Mouse (Mus musculus): ENCODE measurements around the gene Fam174b.

The Fam174b gene

DNA sequence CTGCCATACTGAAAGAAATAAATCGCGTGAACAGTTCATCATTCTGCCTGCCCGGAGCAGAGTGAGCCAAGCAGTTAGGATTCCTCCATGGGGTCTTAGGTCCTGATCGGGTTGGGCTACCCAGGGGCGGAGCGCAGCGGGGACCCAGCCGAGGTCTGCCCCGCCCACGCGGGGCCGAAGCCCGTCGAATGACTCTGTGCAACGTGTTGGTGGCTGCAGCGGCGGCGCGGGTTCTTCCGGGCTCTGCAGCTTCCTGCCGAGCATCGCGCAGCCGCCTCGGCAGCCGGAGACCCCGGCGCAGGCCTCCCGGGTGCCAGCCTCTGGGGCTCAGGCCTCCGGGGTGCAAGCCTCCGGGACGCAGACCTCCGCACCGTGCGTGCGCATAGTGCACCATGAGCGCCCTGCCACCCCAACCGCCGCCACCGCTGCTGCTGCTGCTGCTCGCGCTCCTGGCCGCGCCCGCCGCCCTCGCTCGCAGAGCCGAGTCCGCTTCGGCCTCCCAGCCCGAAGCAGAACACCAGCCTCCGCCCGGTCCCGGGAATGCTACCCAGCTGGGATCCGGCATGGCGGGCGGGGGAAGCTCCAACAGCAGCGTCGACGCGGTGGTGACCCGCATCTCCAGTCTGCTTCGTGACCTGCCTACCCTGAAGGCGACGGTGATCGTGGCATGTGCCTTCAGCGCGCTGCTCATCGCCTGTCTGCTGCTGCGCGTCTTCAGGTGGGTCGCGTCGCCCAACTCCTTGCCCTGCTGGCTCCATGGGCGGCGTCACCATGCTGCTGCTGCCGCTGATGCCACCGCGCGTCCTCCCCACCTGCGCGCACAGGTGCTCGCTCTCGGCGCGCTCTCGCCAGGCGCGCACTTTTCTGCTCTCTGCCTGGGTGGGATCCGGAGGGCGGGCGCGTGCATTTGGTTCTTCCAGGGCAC is at the start of gene Fam174b:
Gene Fam174b (plus strand): TSS at position 192 of the 925 bp plus-strand sequence.
- in situ Hi-C loops (cut with MboI; ENCODE audit: unreplicated experiment in 2 of 2): no loop called here

DNA sequence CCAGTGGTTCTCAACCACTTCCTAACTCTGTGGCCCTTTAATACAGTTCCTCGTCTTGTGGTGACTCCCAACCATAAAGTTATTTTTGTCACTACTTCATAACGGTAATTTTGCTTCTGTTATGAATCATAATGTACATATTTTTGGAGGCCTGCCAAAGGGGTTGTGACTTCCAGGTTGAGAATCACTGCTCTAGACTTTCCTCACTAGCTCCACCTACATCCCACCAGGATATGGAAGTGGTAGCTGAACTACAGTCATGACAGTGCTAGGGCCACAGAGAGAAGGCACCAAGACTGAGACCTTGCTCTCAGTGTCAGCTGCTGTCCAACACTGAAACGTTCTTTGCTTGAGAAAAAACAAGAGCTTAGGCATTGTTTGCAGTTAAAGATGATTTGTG is 43.0 kb upstream of the Fam174b start:
- in situ Hi-C loops (cut with MboI; ENCODE audit: unreplicated experiment in 2 of 2): no loop called here

DNA sequence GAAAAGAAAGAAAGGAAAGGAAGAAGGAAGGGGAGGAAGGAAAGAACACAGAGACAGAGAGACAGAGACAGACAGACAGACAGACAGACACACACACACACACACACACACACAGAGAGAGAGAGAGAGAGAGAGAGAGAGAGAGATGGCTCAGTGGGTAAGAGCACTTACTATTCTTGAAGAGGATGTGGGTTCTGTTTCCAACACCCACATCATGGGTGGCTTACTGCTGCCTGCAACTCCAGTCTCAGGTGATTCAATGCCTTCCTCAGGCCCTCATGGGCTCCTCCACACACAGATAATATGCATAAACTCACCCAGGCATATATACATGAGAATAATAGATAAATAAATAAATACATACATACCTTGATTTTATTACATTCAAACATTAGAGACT is 35.8 kb upstream of the Fam174b start:
- in situ Hi-C loops (cut with MboI; ENCODE audit: unreplicated experiment in 2 of 2): no loop called here

DNA sequence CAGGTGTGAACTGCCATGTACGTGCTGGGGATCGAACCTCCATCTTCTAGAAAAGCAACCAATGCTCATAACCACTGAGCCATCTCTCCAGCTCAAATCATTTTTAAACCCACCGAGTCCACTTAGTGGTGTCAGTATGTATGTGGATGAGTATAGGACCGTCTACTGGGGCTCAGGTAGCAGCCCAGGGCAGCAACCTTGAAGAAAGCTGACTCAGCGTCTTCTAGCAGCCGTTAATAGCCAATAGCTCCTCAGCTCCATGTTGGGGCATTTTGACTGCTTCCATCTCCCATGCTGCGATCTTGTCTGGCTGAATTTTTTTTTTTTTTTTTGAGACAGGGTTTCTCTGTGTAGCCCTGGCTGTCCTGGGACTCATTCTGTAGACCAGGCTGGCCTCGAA is 26.6 kb upstream of the Fam174b start:
- in situ Hi-C loops (cut with MboI; ENCODE audit: unreplicated experiment in 2 of 2): no loop called here

DNA sequence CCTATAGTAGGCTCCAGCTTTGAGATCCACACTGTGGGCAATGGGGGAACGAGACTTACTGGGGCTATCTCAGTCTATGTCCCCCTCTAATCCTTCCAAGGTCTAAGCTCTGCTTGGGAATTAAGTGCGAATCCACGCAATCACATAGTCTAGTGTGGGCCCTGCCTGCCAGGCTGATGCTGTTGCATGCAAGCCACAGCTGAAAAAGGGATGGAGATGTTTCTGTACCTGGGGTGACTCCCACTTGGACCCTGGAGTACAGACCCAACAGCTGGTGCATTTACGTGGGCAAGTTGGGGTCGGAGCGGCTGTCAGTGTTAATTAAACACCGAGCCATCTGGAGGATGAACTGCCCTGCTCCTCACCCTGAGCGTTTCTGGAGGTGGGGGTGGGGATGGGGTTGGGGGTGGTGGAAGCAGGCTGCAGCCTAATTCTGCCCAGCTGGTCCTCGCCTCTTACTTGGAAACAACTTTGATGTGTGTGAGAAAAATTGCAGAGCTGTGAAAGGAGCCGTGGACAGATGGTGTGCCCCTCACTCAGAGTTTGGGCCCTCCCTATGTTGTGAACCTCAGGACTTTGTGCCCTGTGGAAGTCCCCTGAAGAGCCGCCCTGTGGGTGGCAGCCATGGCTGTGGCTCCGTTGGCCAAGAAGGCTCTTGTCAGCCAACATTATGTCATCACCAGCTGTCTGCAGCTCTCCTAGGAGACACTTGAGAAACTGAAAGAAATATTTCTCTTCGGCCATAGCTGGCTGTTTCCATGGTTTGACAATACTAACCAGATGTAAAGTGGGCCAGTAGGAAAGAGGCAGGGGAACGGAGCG is 24.0 kb upstream of the Fam174b start:
- in situ Hi-C loops (cut with MboI; ENCODE audit: unreplicated experiment in 2 of 2): no loop called here

DNA sequence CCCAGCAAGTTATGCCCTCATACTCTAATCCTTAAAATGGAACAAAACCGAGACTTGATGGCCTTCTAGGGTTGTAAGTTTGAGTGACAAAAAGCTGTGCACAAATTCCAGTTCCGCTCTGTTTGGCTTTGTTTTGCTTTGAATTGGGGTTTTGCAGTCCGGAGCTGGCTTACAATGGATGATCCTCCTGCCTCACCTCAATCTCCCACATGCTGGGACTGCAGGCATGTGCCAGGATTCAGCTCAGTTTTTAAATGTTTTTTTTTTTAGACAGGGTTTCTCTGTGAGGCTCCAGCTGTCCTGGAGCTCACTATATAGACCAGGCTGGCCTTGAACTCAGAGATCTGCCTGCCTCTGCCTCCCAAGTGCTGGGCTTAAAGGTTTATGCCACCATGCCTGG is 23.3 kb upstream of the Fam174b start:
- in situ Hi-C loops (cut with MboI; ENCODE audit: unreplicated experiment in 2 of 2): no loop called here

DNA sequence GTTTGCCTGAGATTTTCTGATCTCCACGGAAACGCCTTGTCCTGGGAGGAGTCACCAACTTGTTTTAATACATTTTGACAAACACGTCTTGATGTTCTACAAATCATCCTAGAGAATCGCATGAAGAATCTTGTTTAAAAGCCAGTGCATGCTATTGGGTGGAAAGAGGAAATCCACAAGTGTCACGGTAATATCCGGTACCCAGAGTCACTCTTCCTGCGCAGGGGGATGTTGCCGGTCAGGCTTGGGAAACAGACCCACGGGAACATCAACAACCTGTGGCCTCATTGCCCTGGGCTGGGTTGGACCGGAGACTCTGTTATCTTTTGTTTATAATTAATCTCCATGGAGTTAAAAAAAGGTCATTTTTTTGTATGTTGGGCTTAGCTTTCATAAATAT is 22.1 kb upstream of the Fam174b start:
- in situ Hi-C loops (cut with MboI; ENCODE audit: unreplicated experiment in 2 of 2): no loop called here

DNA sequence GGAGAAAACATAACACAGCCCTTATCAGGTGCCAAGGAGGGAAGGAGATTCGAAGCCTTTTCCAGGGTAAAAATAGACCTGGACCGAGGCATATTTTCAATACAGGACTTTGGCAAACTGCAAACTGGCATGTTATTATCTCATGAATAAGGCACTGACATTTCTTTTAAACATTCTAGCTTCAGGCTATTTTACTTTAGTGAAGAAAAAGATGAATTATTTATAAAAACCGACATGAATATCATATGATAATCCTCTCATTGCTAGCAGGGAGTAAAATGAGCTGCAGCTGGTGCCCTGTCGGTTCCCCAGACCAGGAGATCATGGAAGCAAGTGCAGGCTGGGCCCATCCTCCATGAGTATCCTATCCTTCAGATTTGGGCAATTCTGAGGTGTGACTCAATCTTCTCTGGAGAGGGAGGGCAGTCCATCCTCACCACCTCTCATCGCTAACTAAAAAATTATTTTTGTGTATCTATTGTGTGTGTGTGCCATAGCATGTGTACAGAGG is 21.6 kb upstream of the Fam174b start:
- in situ Hi-C loops (cut with MboI; ENCODE audit: unreplicated experiment in 2 of 2): no loop called here

DNA sequence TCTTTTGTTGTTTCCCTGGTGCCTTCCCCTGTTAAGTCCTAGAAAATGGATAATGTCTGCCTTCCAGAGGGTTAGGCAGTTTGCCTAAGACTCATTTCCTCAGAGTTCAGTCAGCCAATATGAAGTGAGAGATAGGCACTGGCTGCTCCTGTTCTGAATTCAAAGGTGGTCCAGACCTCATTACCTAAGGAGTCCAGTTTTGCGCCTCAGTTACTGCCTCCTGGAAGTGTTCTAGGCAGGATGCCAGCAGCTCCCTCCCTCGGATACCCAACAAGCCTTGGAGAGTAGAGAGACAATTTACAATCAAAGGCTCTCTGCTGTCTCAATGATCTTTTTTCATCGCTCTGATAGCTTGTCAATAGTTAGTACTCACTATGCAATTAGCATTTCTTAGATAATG is 19.1 kb upstream of the Fam174b start:
- in situ Hi-C loops (cut with MboI; ENCODE audit: unreplicated experiment in 2 of 2): no loop called here

DNA sequence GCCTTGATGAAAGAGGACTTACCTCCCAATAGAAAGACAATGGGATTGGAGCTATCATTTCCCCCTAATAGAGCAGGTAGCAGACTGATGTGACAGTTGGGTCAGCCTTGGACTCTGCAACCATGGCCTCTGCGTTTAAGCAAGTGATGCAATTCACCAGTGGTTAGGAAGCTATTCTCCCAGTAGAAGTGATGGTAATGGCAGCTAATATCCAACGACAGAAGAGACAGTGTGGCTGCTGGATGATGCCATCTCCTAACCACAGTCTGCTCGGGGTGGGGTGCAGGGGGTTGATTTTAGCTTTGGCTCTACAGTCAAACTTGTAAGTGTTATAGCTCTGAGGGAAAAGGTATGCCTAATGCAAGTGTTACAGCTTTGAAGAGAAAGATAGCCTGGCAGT is 18.3 kb upstream of the Fam174b start:
- in situ Hi-C loops (cut with MboI; ENCODE audit: unreplicated experiment in 2 of 2): no loop called here

DNA sequence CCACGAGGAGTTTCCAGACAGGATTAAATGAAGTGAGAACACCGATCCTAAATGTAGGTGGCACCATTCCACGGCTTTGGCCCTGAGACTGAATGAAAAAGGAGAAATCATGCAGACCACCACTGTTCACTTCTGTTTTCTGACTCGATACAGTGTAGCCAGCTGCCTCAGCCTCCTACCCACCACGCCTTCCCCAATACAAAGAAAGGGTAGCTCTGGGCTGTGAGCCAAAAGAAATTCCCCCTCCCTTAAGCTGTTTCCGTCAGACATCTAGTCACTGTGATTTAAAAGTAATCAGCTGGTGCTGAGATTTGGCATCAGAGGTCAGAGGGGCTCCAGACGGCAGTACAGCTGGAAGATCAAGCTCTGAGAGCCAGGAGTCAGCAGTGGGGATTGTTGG is 10.2 kb upstream of the Fam174b start:
- in situ Hi-C loops (cut with MboI; ENCODE audit: unreplicated experiment in 2 of 2): no loop called here

DNA sequence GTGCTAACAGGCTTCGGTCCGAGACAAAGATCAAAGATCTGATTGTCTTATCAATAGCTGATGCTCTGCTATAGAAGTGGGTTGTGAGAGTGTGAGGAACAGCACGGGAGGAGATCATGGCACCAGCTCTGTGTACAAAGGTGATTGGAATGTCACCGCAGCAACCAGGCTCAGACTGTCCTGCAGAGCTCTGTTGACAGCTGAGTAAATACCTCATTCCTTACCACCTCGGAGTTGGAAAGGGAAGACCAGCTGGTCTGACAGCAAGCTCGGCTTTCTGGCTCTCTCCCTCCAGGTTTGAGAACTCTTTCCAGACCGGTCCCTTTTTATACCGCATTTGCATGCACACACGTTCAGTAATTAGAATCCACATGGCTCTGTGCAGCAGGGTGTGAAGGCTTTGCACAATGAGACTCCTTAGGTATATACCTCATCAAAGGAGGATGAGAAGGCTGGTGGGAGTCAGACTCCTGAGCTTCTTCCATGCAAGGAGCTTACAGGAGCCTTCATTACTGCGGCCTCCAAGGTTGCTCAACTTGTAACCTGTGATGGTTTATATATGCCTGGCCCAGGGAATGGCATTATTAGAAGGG is 9.6 kb upstream of the Fam174b start:
- in situ Hi-C loops (cut with MboI; ENCODE audit: unreplicated experiment in 2 of 2): no loop called here

DNA sequence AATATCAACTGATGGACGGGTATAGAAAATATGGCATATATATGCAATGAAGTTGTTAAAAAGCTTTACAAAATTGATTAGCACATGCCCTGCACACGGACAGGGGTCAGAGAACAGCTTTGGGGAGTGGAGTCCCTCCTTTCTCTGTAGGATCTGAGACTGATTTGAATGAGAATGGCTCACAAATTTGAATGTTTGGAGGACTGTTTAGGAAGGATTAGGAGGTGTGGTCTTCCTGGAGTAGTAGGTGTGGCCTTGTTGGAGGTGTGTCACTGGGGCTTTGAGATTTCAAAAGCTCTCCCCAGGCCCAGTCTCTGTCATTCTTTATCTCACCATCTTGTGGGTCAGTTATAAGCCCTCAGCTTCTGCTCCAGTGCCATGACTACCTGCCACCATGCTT is 4.1 kb upstream of the Fam174b start:
- in situ Hi-C loops (cut with MboI; ENCODE audit: unreplicated experiment in 2 of 2): no loop called here

DNA sequence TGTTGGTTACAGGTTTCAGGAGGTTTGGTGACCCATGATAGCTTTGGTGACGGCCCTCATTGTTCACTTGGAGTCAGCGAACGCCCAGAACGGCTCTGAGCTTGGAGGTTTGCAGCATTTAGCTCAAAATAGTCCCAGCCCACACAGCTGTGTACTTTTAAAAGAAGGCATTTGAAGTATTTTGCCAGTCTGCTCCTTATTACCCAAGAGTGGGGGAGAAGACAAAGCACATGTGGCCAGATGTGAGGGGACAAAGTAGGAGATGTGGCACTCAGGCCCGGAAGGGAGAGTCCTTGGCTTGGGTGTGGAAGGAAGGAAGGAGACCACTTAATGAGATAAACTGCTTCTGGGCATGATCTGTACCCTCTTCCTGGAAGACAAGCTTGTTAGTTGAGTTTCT is 1.3 kb downstream of the Fam174b start:
- in situ Hi-C loops (cut with MboI; ENCODE audit: unreplicated experiment in 2 of 2): no loop called here

DNA sequence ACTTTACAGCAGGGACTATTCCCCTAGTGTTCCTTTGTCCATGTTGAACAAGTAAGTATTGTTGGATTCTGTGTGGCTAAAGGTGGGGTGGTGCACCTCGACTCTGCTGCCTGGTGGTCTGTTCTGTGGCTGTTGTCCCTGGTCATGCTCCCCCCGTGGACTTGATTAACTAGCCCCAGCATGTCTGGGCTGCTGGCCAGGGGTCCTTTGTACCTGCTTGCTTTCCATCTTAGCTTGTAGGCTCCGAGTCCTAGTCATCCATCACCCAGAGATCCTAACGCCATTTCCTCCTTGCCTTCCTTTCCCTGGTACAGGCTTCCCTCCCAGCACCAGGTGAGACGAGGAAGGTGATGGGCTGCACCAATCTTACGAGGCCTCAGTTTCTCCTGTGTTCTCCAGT is 1.7 kb downstream of the Fam174b start:
- in situ Hi-C loops (cut with MboI; ENCODE audit: unreplicated experiment in 2 of 2): no loop called here

DNA sequence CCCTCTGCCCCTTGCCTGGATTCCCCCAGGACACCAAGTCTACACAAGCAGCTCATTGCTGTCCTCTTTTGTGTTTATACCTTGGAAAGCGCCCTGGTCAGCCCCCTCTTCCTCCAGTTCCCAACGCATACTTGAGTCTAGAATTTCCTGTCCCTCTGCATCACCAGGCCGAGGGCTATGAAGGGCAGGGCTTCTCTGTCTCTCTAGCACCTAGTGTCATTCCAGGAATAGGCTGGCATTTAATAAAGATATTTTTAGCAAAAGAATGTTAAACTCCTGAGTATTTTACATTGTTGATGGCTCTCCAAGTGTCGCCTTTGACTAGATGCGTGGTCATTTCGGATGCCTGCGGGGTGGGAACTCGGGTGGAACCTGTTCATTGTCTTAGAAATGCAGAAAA is 3.0 kb downstream of the Fam174b start:
- in situ Hi-C loops (cut with MboI; ENCODE audit: unreplicated experiment in 2 of 2): no loop called here

DNA sequence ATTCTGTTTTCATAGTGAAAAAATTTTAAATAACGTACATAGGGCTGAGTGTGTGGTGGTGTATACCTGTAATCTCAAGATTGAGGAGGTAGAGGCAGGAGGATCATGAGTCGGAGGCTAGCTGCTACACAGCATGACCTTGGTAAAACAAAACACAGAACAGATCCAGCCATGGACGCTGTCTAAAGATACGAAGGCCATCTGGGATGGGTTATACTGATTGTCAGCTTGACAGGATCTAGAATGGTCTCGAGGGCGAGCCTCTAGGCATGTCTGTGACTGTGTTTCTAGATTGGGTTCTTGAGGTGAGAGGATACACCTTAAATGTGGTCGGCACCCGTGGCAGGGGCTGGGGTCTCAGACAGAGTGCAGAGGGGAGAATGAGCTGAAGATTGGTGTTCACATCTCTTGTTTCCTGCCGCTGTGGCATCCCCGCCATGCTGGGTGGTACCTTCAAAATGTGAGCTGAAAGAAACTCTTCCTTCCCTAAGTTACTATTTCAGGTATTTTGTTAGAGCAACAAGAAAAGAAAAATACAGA is 3.8 kb downstream of the Fam174b start:
- in situ Hi-C loops (cut with MboI; ENCODE audit: unreplicated experiment in 2 of 2): no loop called here

DNA sequence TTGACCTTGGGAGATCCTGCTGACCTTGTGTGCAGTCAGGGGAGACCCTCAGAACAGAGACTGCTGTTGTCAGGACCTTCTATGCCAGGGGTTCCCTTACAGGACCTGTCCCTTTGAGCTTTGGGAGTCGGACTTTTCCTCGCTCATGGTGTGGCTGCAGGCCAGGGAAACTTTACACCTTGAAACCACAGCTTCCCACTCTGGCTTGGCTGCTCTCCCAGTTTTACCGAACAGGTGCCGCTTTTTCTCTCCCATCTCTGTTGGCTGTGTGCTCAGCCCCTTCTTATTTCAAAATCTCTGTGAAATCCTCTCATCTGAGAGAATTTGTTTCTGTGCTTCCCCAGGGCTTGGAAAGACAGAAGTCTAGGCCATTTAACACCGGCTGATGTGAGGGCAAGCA is 5.8 kb downstream of the Fam174b start:
- in situ Hi-C loops (cut with MboI; ENCODE audit: unreplicated experiment in 2 of 2): no loop called here

DNA sequence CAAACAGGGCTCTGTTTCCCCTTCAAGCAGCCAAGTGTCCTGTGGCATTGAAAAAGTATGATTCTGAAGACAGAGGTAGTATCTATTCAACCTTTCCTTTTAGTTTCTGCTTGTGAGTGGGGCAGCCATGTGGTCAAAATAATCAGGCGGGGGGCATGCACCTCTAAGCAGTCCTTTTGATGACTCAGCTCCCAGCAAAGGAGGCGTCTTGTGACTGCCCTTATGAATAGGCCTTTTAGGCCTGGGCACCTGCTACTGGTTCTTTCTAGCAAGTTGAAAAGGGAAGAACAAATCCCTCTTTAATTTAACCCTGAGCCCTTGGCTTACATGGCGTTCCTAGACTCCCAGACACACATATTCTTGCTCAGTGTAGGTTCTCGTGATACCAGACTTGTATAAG is 6.7 kb downstream of the Fam174b start:
- in situ Hi-C loops (cut with MboI; ENCODE audit: unreplicated experiment in 2 of 2): no loop called here

DNA sequence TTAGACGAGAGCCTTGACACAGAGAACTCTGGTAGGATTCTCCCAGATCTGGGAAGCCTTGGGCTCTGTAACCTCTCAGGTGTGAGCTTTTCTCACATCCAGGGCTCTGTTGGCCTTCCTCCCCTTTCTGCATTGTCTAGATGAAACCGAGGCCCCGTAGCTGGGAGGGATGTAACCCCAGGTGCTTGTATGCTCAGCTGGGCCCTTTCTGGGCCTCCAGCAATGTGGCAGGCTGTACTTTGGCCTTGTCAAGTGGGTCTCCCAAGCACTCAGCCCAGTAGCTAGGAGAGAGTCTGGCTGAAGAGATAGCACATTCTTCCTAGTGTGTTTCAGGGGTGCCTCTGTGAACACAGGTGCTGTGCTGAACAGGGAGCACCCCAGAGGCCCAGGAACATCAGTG is 7.4 kb downstream of the Fam174b start:
- in situ Hi-C loops (cut with MboI; ENCODE audit: unreplicated experiment in 2 of 2): no loop called here
